Mouse (Mus musculus): ENCODE measurements around the gene Ltbr. TPM values are rescaled to one million over a fixed set of nuclear protein-coding genes. Genes with fewer than 3 reads are reported as not detected.

Ltbr gene
- total RNA-seq, 1 experiment = 14.3 TPM

DNA sequence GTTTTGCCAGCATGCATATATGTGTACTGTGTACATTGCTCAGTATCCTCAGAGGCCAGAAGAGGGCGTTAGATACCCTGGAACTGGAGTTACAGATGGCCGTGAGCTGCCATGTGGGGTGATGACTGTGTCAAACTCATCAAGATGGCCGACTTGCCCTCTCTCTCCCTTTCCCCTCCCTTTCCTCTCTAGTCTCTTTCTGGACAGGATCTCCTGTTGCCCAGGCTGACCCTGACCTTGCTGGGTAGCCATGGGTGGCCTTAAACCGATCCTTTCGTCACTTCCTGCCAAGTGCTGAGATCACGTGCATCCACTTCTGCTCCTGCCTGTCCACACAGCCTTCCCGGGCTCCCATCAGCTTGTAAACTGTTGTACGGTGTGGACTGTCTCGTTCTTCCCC lies 46.3 kb upstream of the Ltbr start:
- Histone ChIP-seq H3K9ac (ENCODE audit: insufficient read depth, low read depth, low read length, poor library complexity, severe bottlenecking) (no peak overlapping the region), H3K4me1 (ENCODE audit: control insufficient read depth in 2 of 2, insufficient read depth in 2 of 2, low read length in 2 of 2, poor library complexity in 1 of 2) (peaks cover 18 to 49% of the 10 kb centered on the region in 2 experiments; a peak in 3 of 4 replicates), H3K4me3 (ENCODE audit: insufficient read depth in 1 of 2, low read depth in 1 of 2, low read length in 2 of 2, poor library complexity in 1 of 2, severe bottlenecking in 1 of 2) (no peak overlapping the region), H3K36me3 (ENCODE audit: control insufficient read depth, insufficient read depth, low read length, poor library complexity, severe bottlenecking) (peaks cover 17% of the 10 kb centered on the region; the same call in 1 of the 2 replicates), H3K27ac (ENCODE audit: insufficient read depth, low read depth, low read length, poor library complexity, severe bottlenecking) (no peak overlapping the region), H3K9me3 (ENCODE audit: control insufficient read depth, insufficient read depth, low read depth, low read length) (no peaks in the 10 kb centered on the region)
- TF ChIP-seq HCFC1 (IDR thresholded peaks at IDR 0.05; ENCODE audit: borderline replicate concordance, insufficient read depth, low read length) = no peak
- no peak for TF ChIP-seq MAFK (IDR thresholded peaks at IDR 0.05; ENCODE audit: insufficient read depth, low read depth, low read length)
- no peak for TF ChIP-seq CHD2 (IDR thresholded peaks at IDR 0.05; ENCODE audit: low read depth, low read length)
- no peak for TF ChIP-seq ZNF384 (IDR thresholded peaks at IDR 0.05; ENCODE audit: low read depth, low read length)
- no peak for TF ChIP-seq ZC3H11A (IDR thresholded peaks at IDR 0.05; ENCODE audit: borderline replicate concordance, low read depth, low read length)
- in situ Hi-C loops (cut with MboI; ENCODE audit: low sequenced_read_pairs in 2 of 2, unreplicated experiment in 2 of 2) = loop anchor here (5.0 to 10.0 kb wide), 2 partner anchors 65 to 242 kb away; no protein-coding TSS in a partner anchor
- DNase-seq (ENCODE audit: low read depth, low spot score) = no peak

DNA sequence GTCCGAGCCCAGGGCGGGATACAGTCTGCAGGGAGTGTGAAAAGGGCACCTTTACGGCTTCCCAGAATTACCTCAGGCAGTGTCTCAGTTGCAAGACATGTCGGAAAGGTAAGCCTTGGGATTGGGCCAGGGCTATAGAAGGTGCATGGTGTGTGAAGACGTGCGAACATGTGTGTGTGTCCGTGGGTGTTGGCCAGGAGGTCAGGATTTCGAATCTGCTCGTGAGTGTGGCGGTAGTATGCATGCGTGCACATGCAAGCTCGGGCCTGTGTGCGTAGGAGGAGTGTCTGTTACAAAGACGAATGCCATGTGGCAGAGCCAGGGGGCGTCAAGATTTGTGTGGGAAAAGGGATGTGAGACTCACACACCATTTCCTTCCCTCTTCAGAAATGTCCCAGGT lies 43.6 kb upstream of the Ltbr start:
- Histone ChIP-seq H3K4me3 (ENCODE audit: insufficient read depth in 1 of 2, low read depth in 1 of 2, low read length in 2 of 2, poor library complexity in 1 of 2, severe bottlenecking in 1 of 2) (no peak overlapping the region), H3K9me3 (ENCODE audit: control insufficient read depth, insufficient read depth, low read depth, low read length) (no peaks in the 10 kb centered on the region), H3K36me3 (ENCODE audit: control insufficient read depth, insufficient read depth, low read length, poor library complexity, severe bottlenecking) (peaks cover 12% of the 10 kb centered on the region; the same call in 1 of the 2 replicates), H3K27ac (ENCODE audit: insufficient read depth, low read depth, low read length, poor library complexity, severe bottlenecking) (no peak overlapping the region), H3K4me1 (ENCODE audit: control insufficient read depth in 2 of 2, insufficient read depth in 2 of 2, low read length in 2 of 2, poor library complexity in 1 of 2) (peaks cover 11 to 37% of the 10 kb centered on the region in 2 experiments; a peak in 3 of 4 replicates), H3K9ac (ENCODE audit: insufficient read depth, low read depth, low read length, poor library complexity, severe bottlenecking) (no peak overlapping the region)
- DNase-seq (ENCODE audit: low read depth, low spot score) = no peak
- in situ Hi-C loops (cut with MboI; ENCODE audit: low sequenced_read_pairs in 2 of 2, unreplicated experiment in 2 of 2) = no loop called here
- TF ChIP-seq HCFC1 (IDR thresholded peaks at IDR 0.05; ENCODE audit: borderline replicate concordance, insufficient read depth, low read length) (no peak), ZNF384 (IDR thresholded peaks at IDR 0.05; ENCODE audit: low read depth, low read length) (no peak), CHD2 (IDR thresholded peaks at IDR 0.05; ENCODE audit: low read depth, low read length) (no peak), MAFK (IDR thresholded peaks at IDR 0.05; ENCODE audit: insufficient read depth, low read depth, low read length) (no peak), ZC3H11A (IDR thresholded peaks at IDR 0.05; ENCODE audit: borderline replicate concordance, low read depth, low read length) (no peak)

DNA sequence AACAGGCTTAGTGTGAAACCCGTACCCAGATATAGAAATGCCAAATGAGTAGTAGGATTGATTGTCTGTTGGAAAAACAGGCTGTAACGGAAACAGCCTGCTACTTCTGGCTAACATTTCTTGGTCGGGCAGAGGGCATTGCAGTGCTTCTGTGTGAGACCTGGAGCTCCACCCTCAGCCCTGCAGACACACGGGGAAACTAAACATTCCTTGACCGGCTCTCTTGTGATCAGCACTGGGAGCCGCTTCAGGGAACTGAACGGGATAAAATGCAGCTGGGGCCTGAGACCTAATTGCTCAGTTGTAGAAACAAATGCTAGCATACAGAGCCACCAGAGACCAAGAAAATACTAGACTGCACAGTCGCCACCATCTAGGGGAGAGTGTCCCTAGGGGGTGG lies 42.6 kb upstream of the Ltbr start:
- in situ Hi-C loops (cut with MboI; ENCODE audit: low sequenced_read_pairs in 2 of 2, unreplicated experiment in 2 of 2) = no loop called here
- Histone ChIP-seq H3K9ac (ENCODE audit: insufficient read depth, low read depth, low read length, poor library complexity, severe bottlenecking) (no peak overlapping the region), H3K4me3 (ENCODE audit: insufficient read depth in 1 of 2, low read depth in 1 of 2, low read length in 2 of 2, poor library complexity in 1 of 2, severe bottlenecking in 1 of 2) (no peak overlapping the region), H3K9me3 (ENCODE audit: control insufficient read depth, insufficient read depth, low read depth, low read length) (no peaks in the 10 kb centered on the region), H3K27ac (ENCODE audit: insufficient read depth, low read depth, low read length, poor library complexity, severe bottlenecking) (no peak overlapping the region), H3K36me3 (ENCODE audit: control insufficient read depth, insufficient read depth, low read length, poor library complexity, severe bottlenecking) (peaks cover 14% of the 10 kb centered on the region; the same call in 1 of the 2 replicates), H3K4me1 (ENCODE audit: control insufficient read depth in 2 of 2, insufficient read depth in 2 of 2, low read length in 2 of 2, poor library complexity in 1 of 2) (peaks cover 9 to 32% of the 10 kb centered on the region in 2 experiments; a peak in 3 of 4 replicates)
- no peak for DNase-seq (ENCODE audit: low read depth, low spot score)
- TF ChIP-seq CHD2 (IDR thresholded peaks at IDR 0.05; ENCODE audit: low read depth, low read length) (no peak), ZNF384 (IDR thresholded peaks at IDR 0.05; ENCODE audit: low read depth, low read length) (no peak), MAFK (IDR thresholded peaks at IDR 0.05; ENCODE audit: insufficient read depth, low read depth, low read length) (no peak), ZC3H11A (IDR thresholded peaks at IDR 0.05; ENCODE audit: borderline replicate concordance, low read depth, low read length) (no peak), HCFC1 (IDR thresholded peaks at IDR 0.05; ENCODE audit: borderline replicate concordance, insufficient read depth, low read length) (no peak)

DNA sequence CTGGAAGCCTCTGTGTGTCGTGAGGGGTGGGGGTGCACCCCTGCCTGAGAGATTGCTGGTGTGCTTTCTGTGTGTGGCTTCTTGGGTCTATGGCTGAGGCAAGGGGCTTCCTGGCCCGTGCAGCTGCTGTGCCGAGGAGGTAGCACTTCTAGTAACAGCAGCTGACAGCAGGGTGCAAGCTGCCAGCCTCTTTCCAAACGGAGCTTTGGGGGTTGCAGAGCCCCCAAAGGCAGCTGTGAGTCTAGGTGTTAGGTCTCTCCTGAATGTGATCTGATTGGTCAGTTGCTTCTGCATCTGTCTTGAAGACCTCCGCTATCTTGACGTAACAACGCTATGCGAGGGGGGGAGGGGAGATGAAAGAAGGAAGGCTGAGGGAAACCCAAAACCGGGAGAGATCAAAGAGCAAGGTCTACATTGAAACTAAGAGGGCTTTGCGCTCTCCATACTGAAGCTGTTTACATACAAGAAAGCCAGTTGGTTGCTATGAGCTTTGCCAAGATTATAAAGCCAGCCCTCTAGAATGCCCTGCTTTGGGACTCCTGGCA lies 41.6 kb upstream of the Ltbr start:
- Histone ChIP-seq H3K9ac (ENCODE audit: insufficient read depth, low read depth, low read length, poor library complexity, severe bottlenecking) (no peak overlapping the region), H3K4me1 (ENCODE audit: control insufficient read depth in 2 of 2, insufficient read depth in 2 of 2, low read length in 2 of 2, poor library complexity in 1 of 2) (peaks cover 9 to 28% of the 10 kb centered on the region in 2 experiments; a peak in 3 of 4 replicates), H3K36me3 (ENCODE audit: control insufficient read depth, insufficient read depth, low read length, poor library complexity, severe bottlenecking) (peaks cover 11% of the 10 kb centered on the region; the same call in 1 of the 2 replicates), H3K4me3 (ENCODE audit: insufficient read depth in 1 of 2, low read depth in 1 of 2, low read length in 2 of 2, poor library complexity in 1 of 2, severe bottlenecking in 1 of 2) (no peak overlapping the region), H3K9me3 (ENCODE audit: control insufficient read depth, insufficient read depth, low read depth, low read length) (no peaks in the 10 kb centered on the region), H3K27ac (ENCODE audit: insufficient read depth, low read depth, low read length, poor library complexity, severe bottlenecking) (0 out of 2 replicates have a peak overlapping the region, but pooled peaks have one; percentile 15)
- DNase-seq (ENCODE audit: low read depth, low spot score) = no peak
- in situ Hi-C loops (cut with MboI; ENCODE audit: low sequenced_read_pairs in 2 of 2, unreplicated experiment in 2 of 2) = no loop called here
- TF ChIP-seq MAFK (IDR thresholded peaks at IDR 0.05; ENCODE audit: insufficient read depth, low read depth, low read length) = no peak
- no peak for TF ChIP-seq ZC3H11A (IDR thresholded peaks at IDR 0.05; ENCODE audit: borderline replicate concordance, low read depth, low read length)
- TF ChIP-seq ZNF384 (IDR thresholded peaks at IDR 0.05; ENCODE audit: low read depth, low read length) = no peak
- no peak for TF ChIP-seq CHD2 (IDR thresholded peaks at IDR 0.05; ENCODE audit: low read depth, low read length)
- no peak for TF ChIP-seq HCFC1 (IDR thresholded peaks at IDR 0.05; ENCODE audit: borderline replicate concordance, insufficient read depth, low read length)

All from ES-E14 (cell line).